Mouse (Mus musculus): ENCODE measurements around the gene Bach2.

Bach2 gene

GRCm38 (mm10) chr4:32225191-32225590, 13.4 kb upstream of the Bach2 start:
- no peak for DNase-seq

- DNase-seq = no peak
These were observed 10.5 kb upstream of the Bach2 start for GRCm38 (mm10) chr4:32227970-32228557.

GRCm38 (mm10) chr4:32229266-32229665, 9.3 kb upstream of the Bach2 start:
- DNase-seq = no peak

- no peak for DNase-seq
These were observed 7.1 kb upstream of the Bach2 start for GRCm38 (mm10) chr4:32231258-32232055.

GRCm38 (mm10) chr4:32235920-32236705, 2.5 kb upstream of the Bach2 start:
- no peak for DNase-seq

- DNase-seq = peak; percentile 78 to 81
These were observed 531 bp downstream of the Bach2 start for GRCm38 (mm10) chr4:32238921-32239748.

- peak; percentile 76 to 77 for DNase-seq
These were observed 1.1 kb downstream of the Bach2 start for GRCm38 (mm10) chr4:32239749-32240131.

- DNase-seq = peak in 1 of 2 experiments; percentile 32
These were observed 1.9 kb downstream of the Bach2 start for GRCm38 (mm10) chr4:32240457-32241030.

GRCm38 (mm10) chr4:32241351-32241980, 2.9 kb downstream of the Bach2 start:
- peak; percentile 77 to 87 for DNase-seq

- peak in 1 of 2 experiments; percentile 32 for DNase-seq
These were observed 3.6 kb downstream of the Bach2 start for GRCm38 (mm10) chr4:32242122-32242615.

GRCm38 (mm10) chr4:32243458-32243857, 4.9 kb downstream of the Bach2 start:
- DNase-seq = no peak

GRCm38 (mm10) chr4:32244092-32244745, 5.6 kb downstream of the Bach2 start:
- peak in 1 of 2 experiments; percentile 27 for DNase-seq

GRCm38 (mm10) chr4:32245586-32245985, 7.0 kb downstream of the Bach2 start:
- no peak for DNase-seq

GRCm38 (mm10) chr4:32246020-32246419, 7.4 kb downstream of the Bach2 start:
- DNase-seq = no peak

GRCm38 (mm10) chr4:32246801-32247200, 8.2 kb downstream of the Bach2 start:
- DNase-seq = peak; percentile 52 to 56

- DNase-seq = no peak
These were observed 9.0 kb downstream of the Bach2 start for GRCm38 (mm10) chr4:32247463-32248113.

- peak; percentile 83 to 86 for DNase-seq
These were observed 9.6 kb downstream of the Bach2 start for GRCm38 (mm10) chr4:32248236-32248635.

GRCm38 (mm10) chr4:32248990-32249393, 10.4 kb downstream of the Bach2 start:
- DNase-seq = no peak

- DNase-seq = peak; percentile 32 to 43
These were observed 11.2 kb downstream of the Bach2 start for GRCm38 (mm10) chr4:32249748-32250332.
